Mouse (Mus musculus): ENCODE results near the gene Myom1.
A peak's percentile ranks its signal among the peaks of the same experiment; 100 is the strongest.

The Myom1 gene

GRCm38 (mm10) chr17:71056405-71056804 lies 54.0 kb downstream of the Myom1 start:
- peak; percentile 40 for DNase-seq (ENCODE audit: extremely low read depth, low read depth)

GRCm38 (mm10) chr17:71057758-71058157 lies 55.3 kb downstream of the Myom1 start:
- no peak for DNase-seq (ENCODE audit: extremely low read depth, low read depth)

GRCm38 (mm10) chr17:71059213-71059612 lies 56.8 kb downstream of the Myom1 start:
- DNase-seq (ENCODE audit: extremely low read depth, low read depth) = no peak

- DNase-seq (ENCODE audit: extremely low read depth, low read depth) = no peak
These were observed 59.7 kb downstream of the Myom1 start for GRCm38 (mm10) chr17:71062049-71062560.

- DNase-seq (ENCODE audit: extremely low read depth, low read depth) = no peak
These were observed 60.6 kb downstream of the Myom1 start for GRCm38 (mm10) chr17:71062870-71063602.

DNA sequence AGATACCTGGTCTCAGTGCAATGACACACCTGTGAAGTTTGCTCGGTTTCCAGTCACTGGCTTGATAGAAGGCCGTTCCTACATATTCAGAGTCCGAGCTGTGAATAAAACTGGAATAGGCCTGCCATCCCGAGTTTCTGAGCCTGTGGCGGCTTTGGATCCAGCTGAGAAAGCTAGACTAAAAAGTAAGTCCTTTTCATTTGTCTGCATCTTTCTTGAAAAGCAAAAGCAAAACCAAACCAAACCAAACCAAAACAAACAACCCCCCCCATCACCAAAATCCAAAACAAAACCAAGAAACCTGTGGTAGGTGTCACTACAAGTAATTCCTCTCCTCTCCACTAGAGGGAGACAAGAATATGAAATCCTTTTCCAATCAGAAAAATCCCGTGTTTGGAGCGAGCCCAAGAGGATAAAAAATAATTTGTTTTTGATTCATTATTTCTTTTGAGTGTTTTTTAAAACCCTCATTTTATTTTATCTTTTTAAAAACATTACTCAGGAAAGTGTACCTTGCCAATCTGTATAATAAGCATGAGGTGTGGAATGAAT lies 62.1 kb downstream of the Myom1 start:
- DNase-seq (ENCODE audit: extremely low read depth, low read depth) = no peak

DNA sequence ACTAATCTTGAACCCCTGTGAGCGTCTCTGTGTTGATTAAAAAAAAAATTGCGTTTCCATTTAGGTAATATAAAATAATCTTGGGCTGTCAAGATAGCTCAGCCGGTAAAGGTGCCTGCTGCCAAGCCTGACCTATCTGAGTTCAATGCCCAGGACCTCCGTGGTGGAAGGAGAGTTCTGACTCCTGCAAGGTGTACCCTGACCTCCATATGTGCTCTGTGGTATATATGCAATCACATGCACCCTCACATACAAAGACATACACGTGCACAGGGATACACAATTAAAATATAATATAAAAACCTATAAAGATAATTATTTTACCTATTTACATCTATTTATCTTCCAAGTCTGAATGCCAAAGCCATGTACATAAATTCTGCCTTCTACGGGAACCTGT lies 62.7 kb downstream of the Myom1 start:
- no peak for DNase-seq (ENCODE audit: extremely low read depth, low read depth)

DNA sequence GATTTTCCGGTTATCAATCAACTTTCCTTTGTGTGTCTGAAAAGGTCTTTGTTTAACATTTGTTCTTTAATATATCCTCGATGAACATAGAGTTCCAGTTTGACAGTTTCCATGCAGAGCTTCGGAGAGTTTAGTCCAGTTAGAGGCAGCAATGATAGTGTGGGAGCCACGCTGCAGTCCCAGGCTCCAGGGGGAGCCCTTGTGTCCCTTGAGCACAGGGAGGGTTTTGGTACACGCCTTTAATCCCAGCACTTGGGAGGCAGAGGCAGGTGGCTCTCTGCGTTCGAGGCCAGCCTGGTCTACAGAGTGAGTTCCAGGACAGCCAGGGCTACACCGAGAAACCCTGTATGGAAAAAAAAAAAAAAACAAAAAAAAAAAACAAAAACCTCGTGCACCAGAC lies 66.7 kb downstream of the Myom1 start:
- DNase-seq (ENCODE audit: extremely low read depth, low read depth) = no peak

DNA sequence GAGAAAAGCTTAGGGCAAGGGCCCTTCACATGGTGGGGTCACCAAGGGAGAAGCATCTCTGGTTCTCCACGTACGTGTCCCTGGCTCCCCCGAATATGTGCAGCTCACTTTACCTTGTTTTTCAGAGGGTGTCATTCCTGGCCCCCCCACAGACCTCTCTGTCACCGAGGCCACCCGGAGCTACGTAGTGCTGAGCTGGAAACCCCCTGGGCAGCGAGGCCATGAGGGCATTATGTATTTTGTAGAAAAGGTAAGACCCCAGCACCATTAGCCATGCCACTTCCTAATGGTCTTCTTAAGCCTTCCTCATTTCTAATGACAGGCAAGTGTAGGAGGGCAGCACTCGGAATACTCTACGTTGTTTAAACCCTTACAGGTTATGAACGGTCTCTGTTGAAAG lies 69.5 kb downstream of the Myom1 start:
- DNase-seq (ENCODE audit: extremely low read depth, low read depth) = no peak

DNA sequence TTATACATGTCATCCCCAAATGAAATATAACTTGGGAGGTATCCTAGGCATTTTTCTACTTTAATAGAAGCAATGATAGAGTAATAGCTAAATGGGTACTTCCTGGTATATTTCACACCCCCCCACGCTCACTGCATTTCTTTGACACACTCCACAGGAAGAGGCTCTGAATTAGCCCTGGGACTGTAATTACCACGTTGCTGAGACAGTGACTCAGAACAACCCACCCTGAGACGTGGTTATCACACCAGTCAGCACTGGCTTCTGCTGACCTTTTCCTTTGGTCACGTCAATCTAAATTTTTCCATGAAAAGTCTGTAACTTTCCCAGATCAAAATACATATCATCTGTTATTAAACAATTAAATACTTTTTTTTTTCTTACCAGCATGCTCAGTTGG lies 72.0 kb downstream of the Myom1 start:
- DNase-seq (ENCODE audit: extremely low read depth, low read depth) = no peak

- DNase-seq (ENCODE audit: extremely low read depth, low read depth) = no peak
These were observed 79.6 kb downstream of the Myom1 start for GRCm38 (mm10) chr17:71081986-71082385.

GRCm38 (mm10) chr17:71086969-71087368 lies 84.5 kb downstream of the Myom1 start:
- peak; percentile 36 for DNase-seq (ENCODE audit: extremely low read depth, low read depth)

- DNase-seq (ENCODE audit: extremely low read depth, low read depth) = no peak
These were observed 85.1 kb downstream of the Myom1 start for GRCm38 (mm10) chr17:71087396-71088153.

DNA sequence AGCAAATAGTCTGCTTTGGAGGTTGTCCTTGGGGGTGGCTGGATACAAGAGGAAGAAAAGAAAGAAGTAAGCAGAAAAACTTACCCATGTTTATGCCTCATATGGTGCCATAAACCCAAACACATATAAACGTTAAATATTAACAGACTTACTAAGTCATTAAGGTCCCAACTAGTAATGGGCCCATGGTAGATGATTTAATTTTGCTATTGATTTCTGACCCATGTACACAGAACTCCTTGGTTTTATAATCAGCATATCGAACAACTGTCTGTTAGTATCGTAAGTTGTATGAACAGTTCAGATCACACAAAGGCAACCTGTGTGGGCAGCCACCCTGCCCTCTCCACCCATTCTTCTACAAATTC lies 85.7 kb downstream of the Myom1 start:
- DNase-seq (ENCODE audit: extremely low read depth, low read depth) = no peak

GRCm38 (mm10) chr17:71088991-71089434 lies 86.6 kb downstream of the Myom1 start:
- no peak for DNase-seq (ENCODE audit: extremely low read depth, low read depth)

GRCm38 (mm10) chr17:71089781-71090480 lies 87.5 kb downstream of the Myom1 start:
- DNase-seq (ENCODE audit: extremely low read depth, low read depth) = no peak

- no peak for DNase-seq (ENCODE audit: extremely low read depth, low read depth)
These were observed 88.6 kb downstream of the Myom1 start for GRCm38 (mm10) chr17:71091024-71091423.

DNA sequence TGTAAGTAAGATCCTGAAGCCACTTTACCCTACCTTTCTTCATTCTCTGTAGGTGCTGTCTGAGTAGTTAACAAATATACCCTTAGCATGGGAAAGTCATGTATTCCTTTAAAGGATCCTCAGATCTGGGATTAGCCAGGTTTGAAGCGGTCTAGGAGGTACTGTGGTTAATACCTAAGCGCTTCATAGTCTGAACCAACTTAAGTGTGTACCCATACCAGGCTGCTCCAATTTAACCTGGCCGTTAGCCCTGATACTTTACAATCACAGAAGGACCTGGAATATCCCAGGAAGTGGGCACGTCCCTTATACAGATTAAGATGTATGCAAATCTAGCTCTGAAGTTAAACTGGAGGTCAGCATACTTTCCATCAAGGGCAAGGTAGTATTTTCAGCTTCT lies 89.9 kb downstream of the Myom1 start:
- DNase-seq (ENCODE audit: extremely low read depth, low read depth) = no peak

DNA sequence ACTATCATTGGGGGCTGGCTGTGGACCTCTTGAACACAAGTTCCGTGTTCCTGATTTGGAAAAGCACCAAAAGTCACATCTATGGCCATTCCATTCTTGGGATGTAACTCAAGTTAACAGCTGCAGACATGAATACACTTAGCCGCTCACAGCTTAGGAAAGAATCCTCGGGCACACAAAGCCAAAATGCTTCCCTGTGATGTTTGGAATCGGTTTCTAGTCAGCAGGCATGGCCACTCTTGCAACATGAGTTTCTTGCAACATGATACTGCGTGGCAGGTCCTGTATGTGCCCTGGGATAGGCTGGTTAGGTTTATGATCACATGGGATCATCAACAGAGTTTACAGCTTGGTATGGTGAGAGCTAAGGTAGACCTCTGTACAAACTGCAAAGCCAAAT lies 91.4 kb downstream of the Myom1 start:
- no peak for DNase-seq (ENCODE audit: extremely low read depth, low read depth)

- no peak for DNase-seq (ENCODE audit: extremely low read depth, low read depth)
These were observed 92.0 kb downstream of the Myom1 start for GRCm38 (mm10) chr17:71094438-71094837.

DNA sequence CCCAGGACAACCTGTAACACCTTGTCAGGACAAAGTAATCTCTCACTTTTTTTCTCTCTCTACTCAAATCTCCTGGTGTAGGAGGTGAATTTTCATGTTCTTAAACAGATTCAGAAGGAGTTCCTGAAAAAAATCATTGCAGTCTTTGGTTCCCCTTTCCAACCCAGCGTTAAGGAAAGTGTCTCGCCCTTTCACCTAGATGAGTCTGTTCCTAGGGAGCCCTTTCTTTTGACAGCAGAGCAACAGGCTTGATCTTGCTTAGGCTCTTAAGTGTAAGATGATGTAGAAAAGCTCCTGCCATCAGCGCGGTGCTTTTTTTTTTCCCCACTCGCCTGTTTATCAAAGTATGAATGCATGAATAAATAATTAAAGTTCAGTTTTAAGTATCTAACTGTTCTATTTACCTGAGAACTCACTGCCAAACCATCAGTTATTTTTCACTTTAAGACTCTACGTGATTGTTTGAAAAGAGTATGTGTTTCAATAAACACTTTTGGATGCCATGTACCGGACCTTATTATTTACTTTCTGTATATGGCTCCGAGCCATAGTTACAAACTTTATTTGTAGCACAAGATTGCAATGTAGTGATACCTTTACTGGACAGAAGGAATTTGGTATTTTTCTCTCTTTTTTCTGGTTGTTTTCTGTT lies 94.2 kb downstream of the Myom1 start:
- DNase-seq (ENCODE audit: extremely low read depth, low read depth) = no peak
